Mouse (Mus musculus): Measurements from ENCODE around the gene Nicn1. TPM values are rescaled to one million over a fixed set of nuclear protein-coding genes. Genes with fewer than 3 reads are reported as not detected.

Nicn1 gene
- total RNA-seq, 2 experiments from 2014 or later = 12.3 to 13.1 TPM

DNA sequence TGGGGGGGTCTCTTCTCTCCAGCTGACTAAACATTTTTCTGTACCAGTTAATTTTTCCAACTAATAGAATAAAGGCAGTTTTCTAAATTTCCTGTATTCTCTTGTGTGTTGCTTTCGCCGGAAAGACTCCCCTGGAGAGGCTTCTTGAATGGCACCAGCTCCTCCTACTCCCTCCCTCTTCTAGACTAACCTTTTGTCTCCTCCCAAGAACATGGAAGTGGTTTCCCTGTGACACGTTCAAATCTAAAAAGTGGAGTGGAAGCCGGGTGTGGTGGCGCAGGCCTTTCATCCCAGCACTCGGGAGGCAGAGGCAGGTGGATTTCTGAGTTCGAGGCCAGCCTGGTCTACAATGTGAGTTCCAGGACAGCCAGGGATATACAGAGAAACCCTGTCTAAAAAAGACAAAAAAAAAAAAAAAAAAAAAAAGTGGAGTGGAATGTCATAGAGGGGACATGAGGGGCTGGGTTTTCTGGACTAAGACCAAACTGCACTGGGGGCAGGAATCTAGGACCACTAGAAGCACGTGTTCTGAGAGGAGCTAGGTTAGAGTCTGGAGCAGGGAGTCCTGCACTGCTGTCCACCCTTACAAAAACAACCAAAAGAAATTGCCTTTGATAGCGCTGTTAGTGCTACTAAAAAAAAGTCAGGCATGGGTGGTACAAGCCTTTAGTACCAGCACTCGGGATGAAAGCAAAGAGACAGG lies 47.8 kb downstream of the Nicn1 start:
- no peak for DNase-seq (ENCODE audit: low spot score)

DNA sequence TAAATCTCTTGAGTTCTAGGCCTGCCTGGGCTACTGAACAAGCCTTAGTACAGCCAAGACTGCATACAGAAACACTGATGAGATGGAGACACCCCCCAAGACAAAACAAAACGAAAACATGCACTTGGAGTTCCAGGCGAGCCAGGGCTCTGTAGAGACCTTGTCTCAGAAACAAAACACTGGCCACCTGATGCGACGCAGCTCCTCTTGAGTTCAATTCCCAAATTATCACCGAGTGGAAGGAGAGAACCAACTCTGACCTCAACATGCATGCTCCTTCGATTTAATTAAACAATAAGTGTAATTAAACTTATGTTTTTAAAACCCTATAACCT lies 48.3 kb downstream of the Nicn1 start:
- no peak for DNase-seq (ENCODE audit: low spot score)

DNA sequence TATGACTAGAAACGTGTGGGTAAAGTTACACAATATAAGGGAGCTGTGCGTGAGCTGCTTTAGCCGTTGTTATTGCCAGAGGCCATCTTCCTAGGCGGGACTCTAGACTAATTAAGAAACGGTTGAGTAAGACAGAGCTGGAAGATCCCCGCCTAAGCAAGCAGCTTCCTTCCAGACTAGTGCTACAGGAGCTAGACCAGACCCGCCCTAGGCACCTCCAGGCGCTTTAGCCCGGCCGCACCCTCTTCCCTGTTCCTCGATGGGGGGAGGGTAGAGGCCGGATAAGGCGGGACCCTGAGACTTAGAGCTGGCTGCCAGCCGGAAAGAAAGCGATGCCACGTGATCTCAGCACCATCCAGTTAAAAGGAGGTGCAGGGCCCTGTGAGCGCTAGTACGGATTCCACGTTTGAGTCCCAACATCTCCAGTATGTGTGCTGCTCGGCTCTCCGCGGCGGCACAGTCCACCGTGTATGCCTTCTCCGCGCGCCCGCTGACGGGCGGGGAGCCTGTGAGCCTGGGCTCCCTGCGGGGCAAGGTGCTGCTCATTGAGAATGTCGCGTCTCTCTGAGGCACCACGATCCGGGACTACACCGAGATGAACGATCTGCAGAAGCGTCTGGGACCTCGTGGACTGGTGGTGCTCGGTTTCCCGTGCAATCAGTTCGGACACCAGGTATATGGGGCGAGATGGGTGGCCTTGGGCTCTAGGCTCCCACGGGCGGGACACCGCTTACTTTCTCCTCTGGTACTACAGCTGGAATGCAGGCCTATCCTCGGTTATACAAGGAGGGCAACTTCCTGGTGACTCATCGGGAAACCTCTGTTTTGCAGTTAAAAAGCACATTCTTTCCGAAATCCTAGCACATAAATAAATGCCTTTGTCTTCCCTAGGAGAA lies 48.9 kb downstream of the Nicn1 start, which contains the start of gene Gpx1:
Gene Gpx1, plus strand, starts transcription at position 18 of the 896 bp plus-strand sequence.
- peak; percentile 91 for DNase-seq (ENCODE audit: low spot score)

DNA sequence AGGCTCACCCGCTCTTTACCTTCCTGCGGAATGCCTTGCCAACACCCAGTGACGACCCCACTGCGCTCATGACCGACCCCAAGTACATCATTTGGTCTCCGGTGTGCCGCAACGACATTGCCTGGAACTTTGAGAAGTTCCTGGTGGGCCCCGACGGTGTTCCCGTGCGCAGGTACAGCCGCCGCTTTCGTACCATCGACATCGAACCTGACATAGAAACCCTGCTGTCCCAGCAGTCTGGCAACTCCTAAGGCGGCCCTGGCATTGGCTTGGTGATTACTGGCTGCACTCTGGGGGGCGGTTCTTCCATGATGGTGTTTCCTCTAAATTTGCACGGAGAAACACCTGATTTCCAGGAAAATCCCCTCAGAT lies 49.6 kb downstream of the Nicn1 start:
- DNase-seq (ENCODE audit: low spot score) = no peak

DNA sequence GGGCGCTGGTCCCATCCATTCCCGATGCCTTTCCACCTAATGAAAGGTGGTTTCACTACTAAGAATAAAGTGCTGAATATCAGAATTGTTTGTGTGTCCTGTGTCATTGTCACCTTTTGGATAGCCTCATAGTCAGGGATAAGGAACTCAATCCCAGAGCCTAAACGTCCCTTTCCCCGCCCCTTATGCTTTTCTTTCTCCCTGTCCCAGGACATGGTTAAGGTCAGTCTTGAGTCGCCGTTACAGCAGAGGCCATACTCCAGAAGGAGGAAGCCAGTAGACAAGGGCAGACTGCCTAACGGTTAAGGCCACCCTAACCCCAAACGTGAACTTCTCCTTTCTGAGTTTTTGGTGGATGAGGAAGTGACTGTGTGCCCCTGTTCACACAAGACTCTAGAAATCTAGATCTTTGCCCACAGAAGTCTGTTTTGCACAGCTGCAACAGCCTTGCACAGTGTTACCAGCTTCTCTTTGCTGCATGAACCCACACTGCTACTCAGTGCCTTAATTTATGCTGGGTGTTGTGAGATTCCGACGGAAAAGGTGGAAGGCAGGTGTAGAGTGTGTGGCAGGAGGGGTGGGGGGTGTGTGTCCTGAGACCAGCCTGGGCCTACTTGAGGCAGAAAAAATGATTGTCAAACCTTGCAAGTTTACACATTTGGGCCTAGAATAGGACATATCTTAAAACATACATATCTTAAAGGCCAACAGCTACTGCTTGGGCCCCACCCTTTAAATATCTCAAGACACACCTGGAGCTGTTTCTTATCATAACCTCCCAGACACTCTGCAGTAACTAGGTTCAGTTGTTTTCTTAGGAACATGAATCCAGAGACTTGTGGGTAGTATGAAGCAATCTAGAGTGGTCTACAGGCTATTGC lies 50.3 kb downstream of the Nicn1 start:
- no peak for DNase-seq (ENCODE audit: low spot score)

DNA sequence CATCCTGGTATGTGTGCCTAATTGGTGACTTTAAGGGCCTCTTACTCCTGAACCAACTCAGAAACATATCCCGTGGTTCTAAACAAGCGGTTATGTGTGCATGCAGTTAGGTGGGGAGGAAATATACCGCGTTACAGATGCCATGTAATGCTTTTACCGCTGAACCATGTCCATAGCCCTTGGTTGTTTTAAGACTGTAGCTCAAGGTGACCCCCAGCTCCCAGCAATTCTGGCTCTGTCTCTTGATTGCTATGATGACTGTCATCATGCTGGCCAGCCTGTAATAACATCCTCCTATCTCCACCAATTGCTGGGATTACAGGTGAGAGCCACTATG lies 50.9 kb downstream of the Nicn1 start:
- DNase-seq (ENCODE audit: low spot score) = no peak

DNA sequence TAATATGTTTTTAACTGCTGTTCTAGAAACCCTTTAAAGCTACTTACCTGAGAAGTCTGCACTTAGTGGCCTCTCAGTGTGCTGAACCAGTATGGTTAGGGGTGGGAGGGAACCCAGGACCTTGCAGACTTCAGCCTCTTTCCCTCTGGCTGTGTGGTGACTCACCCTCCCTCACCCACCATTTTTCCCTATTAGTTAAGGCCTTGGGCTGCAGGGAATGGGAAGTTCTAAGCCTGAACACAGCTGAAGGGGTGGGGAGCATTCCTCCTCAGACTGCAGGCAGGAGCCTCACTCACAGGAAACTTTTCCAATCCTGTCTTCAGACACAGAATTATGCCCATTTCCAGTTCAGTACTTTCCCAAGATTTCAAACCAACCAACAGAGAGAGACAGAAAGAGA lies 51.6 kb downstream of the Nicn1 start:
- no peak for DNase-seq (ENCODE audit: low spot score)

DNA sequence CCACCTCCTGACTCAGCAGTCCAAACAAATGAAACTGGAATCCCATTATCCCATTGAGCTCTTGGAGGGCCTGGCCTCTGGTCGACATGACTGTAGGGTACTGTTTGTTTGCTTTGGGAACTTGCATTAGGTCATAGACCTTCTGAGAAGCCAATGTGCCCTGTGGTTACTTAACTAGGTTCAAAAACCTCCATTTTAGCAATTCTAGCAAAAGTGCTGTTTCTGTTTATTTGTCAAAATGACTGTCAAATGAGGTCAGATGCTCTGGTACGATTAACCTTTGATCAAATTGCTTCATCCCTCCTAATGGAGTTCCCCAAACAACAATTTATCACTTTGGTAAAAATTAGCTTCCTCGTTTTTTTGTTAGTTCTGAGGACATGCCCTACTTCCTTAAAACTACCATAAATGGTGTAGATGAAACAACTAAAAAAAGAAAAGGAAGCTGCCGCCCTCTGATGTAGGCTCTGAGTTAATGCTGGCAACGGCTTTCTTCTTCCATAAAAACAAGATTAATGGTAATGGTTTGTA lies 52.1 kb downstream of the Nicn1 start:
- no peak for DNase-seq (ENCODE audit: low spot score)

DNA sequence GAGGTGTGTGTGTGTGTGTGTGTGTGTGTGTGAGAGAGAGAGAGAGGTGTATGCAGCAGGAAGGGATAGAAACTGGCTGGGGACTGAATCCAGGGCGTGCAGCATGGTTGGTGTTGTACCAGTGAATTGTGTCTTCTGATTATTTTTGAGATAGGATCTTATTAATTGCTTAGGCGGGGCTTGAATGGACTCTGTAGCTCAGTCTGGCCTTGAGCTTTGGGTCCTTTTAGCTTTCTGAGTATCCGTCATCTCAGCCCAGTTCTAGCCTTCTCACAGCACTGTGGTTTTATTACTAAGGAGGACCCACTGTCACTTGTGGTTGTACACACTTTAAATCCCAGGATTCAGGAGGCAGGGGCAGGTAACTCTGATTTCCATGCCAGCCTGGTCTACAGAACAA lies 53.1 kb downstream of the Nicn1 start:
- no peak for DNase-seq (ENCODE audit: low spot score)

DNA sequence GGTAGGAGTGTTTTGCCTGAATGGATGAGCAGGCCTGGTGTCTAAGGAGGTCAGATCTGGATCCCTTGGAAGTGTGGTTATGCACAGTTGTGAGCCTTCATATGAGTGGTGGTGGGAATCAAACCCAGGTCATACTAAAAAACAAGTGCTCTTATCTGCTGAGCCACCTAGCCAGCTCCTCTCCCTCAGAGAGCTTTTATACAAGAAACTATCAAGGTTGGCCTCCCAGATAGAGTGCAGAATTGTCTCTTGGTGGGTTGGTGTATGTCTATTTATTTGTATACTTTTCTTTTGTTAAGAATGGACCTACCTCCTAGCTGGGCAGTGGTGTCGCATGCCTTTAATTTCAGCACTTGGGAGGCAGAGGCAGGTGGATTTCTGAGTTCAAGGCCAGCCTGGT lies 53.6 kb downstream of the Nicn1 start:
- DNase-seq (ENCODE audit: low spot score) = no peak

DNA sequence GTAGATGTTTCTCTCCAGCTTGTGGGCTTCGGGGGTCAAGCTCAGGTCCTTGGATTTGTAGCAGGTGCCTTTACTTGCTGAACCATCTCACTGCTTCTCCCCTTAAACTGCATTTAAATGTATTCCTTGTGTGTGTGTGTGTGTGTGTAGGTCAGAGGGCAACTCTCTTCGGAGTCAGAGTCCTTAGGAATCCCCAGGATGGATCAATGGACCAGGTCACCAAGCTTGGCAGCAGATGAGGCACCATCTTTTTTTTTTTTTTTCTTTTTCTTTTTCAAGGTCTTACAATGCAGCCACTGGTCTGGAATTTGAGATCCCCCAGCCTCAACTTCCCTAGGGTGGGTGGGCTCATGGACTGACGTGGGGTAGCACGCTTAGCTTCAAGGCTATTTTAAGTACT lies 54.2 kb downstream of the Nicn1 start:
- DNase-seq (ENCODE audit: low spot score) = no peak

Other genes starting within 250 kb of the Nicn1 start
- gene Gmppb, start 241.2 kb upstream of the Nicn1 start, total RNA-seq (2021) = 1 to 10 TPM; 4.0 to 4.4 TPM
- 1 to 10 TPM; 1.8 to 2.0 TPM for gene Amigo3, start 237.3 kb upstream of the Nicn1 start, total RNA-seq (2021)
- not detected for gene Mst1, start 210.0 kb upstream of the Nicn1 start, total RNA-seq (2021)
- gene Rnf123, start 207.1 kb upstream of the Nicn1 start, total RNA-seq (2021) = 100 to 1,000 TPM; 134 to 139 TPM
- gene Apeh, start 195.8 kb upstream of the Nicn1 start, total RNA-seq (2021) = 10 to 100 TPM; 25.7 to 27.8 TPM
- under 1 TPM; 0.02 TPM for gene Bsn, start 100.0 kb upstream of the Nicn1 start, total RNA-seq (2021)
- 100 to 1,000 TPM; 166 to 173 TPM for gene Dag1, start 26.5 kb upstream of the Nicn1 start, total RNA-seq (2021)
- 1 to 10 TPM in 1 of 2 experiments, under 1 TPM in 1; 0.83 to 1.0 TPM for gene Amt, start 6.4 kb downstream of the Nicn1 start, total RNA-seq (2021)
- 100 to 1,000 TPM in 1 of 2 experiments, 10 to 100 TPM in 1; 91.8 to 111 TPM for gene Rhoa, start 15.7 kb downstream of the Nicn1 start, total RNA-seq (2021)
- 10 to 100 TPM; 28.0 to 35.6 TPM for gene Tcta, start 15.7 kb downstream of the Nicn1 start, total RNA-seq (2021)
- gene Gpx1, start 48.5 kb downstream of the Nicn1 start, total RNA-seq (2021) = 10 to 100 TPM; 63.2 to 67.5 TPM
- 10 to 100 TPM; 81.6 to 89.2 TPM for gene Usp4, start 57.4 kb downstream of the Nicn1 start, total RNA-seq (2021)
- 1 to 10 TPM in 1 of 2 experiments, under 1 TPM in 1; 0.85 to 1.4 TPM for gene 1700102P08Rik, start 102.4 kb downstream of the Nicn1 start, total RNA-seq (2021)
- not detected for gene Ccdc36, start 138.1 kb downstream of the Nicn1 start, total RNA-seq (2021)
- gene BC048562, start 146.1 kb downstream of the Nicn1 start, total RNA-seq (2021) = not detected
- gene Ccdc71, start 170.1 kb downstream of the Nicn1 start, total RNA-seq (2021) = 10 to 100 TPM; 14.4 to 15.2 TPM
- 1 to 10 TPM; 1.8 to 2.2 TPM for gene Klhdc8b, start 171.2 kb downstream of the Nicn1 start, total RNA-seq (2021)
- 100 to 1,000 TPM; 117 to 126 TPM for gene Lamb2, start 189.3 kb downstream of the Nicn1 start, total RNA-seq (2021)
- gene Usp19, start 200.2 kb downstream of the Nicn1 start, total RNA-seq (2021) = 100 to 1,000 TPM; 126 to 127 TPM
- gene Qars, start 217.3 kb downstream of the Nicn1 start, total RNA-seq (2021) = 10 to 100 TPM; 83.0 to 86.4 TPM
- gene Qrich1, start 226.4 kb downstream of the Nicn1 start, total RNA-seq (2021) = 10 to 100 TPM; 47.3 to 57.4 TPM

All from gastrocnemius, adult 18-20 months (tissue).